Mouse (Mus musculus) CD4-positive, CD25-positive, alpha-beta regulatory T cell, adult 4 months (primary cell): ENCODE measurements at regions not wholly inside any gene's neighbourhood (a gene's known extent, or its start where the extent isn't known, plus 50 kb on each side); places are given as distances from the start of the nearest gene placed in this dataset.
A peak's percentile ranks its signal among the peaks of the same experiment; 100 is the strongest.

Experiments
- ATAC-seq: one replicate; pipeline ENCODE4 v1.8.0; 2017

- ATAC-seq: no peak
Measured at GRCm38 (mm10) chr14:25346813-25347610, 112.0 kb upstream of the Zmiz1 start.

DNA sequence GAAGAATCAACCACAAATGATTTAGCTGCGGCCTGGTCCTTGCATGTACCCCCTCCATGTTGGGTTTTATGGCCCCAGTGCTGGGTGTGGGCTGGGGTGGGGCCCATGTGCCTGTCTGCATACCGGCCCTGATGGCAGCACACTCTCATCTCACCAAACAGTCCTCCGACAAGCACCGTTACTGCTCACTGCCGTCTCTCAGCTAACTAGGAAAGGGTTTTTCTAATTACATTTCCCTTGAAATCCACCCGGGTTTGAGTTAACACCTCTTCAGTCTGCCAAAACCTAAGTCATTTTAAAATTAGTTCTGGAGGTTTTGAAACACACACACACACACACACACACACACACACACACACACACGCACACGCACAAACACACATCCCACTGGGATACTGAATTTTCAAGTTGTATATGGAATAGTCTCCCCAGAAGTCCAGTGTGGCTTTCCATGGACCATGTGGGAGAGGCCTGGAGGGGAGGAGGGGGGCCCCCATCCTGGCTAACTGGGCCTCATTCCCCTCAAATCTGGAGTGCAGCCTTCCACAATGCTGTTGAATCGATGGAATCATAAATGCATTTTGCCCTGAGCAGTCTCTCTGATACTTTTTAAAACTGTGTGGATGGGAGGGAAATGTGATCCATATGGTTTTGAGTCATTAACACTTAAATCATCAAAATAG lies 108.6 kb upstream of the Zmiz1 start:
- no peak for ATAC-seq

DNA sequence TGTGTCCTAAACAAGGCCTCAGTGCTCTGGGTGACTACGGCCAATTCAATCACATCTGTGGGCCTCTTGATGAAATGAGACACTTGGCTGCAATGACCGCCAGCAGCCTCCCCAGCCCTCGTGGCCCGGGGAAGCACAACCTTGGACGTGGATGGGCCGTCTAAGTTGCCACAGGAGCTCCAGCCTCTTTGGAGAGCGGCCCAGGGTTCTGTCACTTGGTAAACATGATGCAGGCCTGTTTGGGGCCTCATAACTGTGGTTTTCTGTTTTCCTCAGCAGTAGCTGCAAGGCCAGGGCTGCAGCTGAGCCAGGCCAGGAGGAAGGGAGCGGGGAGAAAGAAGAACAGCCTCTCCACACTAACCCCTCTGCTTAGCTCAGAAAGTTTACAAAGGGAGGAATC lies 105.2 kb upstream of the Zmiz1 start:
- ATAC-seq: no peak

- ATAC-seq: no peak
Measured at GRCm38 (mm10) chr14:25354288-25354850, 104.6 kb upstream of the Zmiz1 start.

DNA sequence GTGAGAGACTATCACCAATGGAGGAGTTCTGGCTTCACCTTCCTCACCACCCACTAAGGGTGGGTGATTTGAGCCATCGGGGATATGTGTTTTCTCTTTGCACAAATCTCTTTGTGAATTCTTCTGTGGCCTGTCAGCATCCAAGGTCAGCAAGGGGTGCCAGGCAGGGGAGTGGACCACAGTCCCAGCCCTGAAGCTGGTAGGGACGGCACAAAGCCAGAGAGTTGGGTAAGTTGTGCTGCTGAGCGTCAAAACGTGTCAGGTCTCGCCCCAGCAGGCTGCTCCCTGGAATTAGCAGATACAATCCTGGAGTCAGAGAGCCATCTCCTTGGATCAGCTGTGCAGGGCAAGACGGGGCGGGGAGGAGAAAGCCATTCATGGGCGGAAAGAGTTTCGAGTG lies 101.2 kb upstream of the Zmiz1 start:
- ATAC-seq: no peak

DNA sequence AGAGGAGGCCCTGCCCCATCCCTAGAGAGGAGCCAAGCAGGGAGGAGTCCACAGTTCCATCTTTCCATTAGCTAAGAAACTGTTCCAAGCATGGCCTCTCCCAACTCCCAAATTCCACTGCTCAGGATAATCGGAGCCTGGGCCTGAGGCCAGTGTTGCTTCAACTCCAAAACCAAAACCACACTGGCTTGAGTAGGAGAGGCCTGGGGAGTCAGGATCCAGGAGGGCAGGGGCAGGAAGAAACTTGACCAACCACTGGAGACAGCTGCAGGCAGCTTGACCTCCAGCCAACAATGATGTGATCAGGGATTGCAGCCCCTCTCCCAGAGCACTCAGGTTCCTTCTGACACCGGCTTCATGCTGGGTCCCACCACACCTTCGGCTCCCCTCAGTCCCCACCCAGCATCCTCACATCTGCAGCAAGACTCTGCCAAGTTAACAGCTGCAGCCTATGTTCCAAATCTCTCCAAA lies 99.1 kb upstream of the Zmiz1 start:
- no peak for ATAC-seq

DNA sequence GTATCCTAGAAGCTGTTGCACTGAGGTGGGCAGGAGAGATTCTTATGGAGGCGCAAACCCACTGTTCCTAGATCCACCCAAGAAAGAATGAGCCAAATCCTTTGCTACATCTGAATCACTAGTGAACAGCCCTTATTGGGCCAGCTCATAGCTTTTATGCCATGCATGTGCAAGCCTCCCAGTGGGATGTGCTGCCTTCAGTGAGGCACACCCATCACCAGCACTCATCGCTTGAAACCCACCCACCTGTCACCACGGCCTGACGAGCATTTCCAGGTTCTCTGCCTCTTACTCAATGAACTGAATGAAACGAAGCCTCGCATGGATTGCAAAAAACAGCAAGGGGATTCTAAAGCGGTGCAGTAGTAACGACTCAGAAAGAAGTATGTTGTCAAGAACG lies 98.3 kb upstream of the Zmiz1 start:
- no peak for ATAC-seq

- ATAC-seq: no peak
Measured at GRCm38 (mm10) chr14:25361129-25361528, 97.9 kb upstream of the Zmiz1 start.

DNA sequence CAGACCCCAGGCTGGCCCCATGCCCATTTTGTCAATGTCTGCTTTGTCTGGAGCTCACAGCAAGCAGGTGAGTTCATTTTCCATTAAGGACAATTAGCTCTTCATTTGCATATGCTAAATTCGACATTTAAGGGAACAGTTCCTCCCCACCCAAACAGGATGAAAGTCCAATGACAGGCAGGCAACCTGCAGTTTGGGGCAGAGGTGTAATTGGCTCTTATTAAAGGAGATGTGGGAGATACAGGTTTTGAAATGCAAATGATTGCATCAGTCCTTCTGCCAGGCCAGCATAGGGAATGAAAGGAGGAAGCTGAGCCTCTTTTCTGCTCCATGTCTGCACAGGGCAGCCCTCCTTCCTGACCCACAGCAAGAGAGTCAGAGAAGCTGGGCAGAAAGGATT lies 96.2 kb upstream of the Zmiz1 start:
- no peak for ATAC-seq

GRCm38 (mm10) chr14:25365226-25365800 lies 93.7 kb upstream of the Zmiz1 start:
- no peak for ATAC-seq

GRCm38 (mm10) chr14:25366009-25366408 lies 93.0 kb upstream of the Zmiz1 start:
- no peak for ATAC-seq

DNA sequence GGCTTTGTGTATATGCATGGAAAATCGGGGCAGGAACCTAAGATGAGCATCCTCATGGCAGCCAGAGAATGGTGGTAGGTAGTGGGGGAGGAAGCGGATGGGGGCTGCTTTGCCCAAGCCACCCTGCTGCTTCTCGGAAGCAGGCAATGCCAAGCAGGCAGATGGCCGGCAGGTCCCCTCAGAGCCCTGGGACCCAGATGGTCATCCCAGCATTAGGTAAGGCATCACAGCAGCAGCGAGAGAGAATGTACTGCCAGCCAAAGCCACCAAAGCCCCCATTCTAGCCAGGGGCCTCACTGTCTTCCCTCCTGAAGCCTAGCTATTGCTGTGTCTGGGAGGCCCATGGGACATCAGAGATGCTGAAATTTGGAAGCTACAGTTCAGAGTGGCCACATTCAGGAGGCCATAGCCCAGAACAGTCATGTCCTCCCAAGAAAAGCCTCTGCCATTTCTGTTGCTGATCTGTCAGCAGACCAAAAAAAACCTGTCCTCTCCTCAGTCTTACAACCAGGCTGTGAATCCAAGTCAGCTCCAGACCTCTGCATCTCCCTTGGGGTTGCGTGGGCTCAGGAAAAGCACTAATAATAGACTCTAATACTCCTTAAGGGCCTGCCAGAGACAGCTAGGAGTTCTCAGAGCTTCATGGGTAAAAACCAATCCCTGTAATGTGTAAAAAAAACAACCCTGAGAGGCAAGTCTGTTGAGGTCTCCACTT lies 88.5 kb upstream of the Zmiz1 start:
- no peak for ATAC-seq

DNA sequence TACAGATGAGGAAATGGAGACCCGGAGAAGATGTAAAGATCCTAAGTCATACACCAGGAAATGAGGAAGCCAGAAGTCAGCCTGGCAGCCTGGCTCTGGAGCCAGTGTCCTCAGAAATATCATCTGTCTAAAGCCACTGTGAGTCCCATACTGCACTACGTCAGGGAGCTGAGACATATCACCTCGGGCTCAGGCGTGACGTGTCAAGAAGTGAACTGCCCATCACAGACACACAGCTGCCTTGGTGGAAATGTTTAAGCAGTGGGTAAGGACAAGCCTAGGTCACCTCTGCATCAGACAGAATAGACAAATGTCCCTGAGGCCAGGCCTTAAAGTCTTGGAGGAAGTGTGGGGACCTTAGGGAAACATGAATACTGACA lies 88.0 kb upstream of the Zmiz1 start:
- no peak for ATAC-seq

DNA sequence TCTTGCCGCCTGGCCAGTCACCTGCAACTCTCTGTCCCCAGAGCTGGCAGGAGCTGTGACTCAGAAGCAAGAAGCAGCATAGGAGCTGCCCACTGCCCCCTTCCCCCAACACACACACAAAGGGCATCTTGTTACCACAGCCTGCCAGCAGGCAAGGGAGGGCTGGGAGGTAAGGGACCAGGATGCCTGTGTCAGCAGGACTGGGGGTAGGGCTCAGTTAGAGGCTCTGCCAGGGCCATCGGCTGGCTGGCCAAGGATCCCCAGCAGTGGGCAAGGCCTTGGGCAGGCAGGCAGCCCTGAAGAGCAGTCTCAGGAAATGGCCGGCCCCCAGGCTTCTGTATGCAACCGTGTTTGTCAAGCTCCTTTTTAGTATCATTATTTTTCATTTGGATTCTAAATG lies 87.3 kb upstream of the Zmiz1 start:
- ATAC-seq: no peak

GRCm38 (mm10) chr14:25372581-25372980 lies 86.4 kb upstream of the Zmiz1 start:
- ATAC-seq: no peak

- no peak for ATAC-seq
Measured at GRCm38 (mm10) chr14:25373167-25373566, 85.8 kb upstream of the Zmiz1 start.

DNA sequence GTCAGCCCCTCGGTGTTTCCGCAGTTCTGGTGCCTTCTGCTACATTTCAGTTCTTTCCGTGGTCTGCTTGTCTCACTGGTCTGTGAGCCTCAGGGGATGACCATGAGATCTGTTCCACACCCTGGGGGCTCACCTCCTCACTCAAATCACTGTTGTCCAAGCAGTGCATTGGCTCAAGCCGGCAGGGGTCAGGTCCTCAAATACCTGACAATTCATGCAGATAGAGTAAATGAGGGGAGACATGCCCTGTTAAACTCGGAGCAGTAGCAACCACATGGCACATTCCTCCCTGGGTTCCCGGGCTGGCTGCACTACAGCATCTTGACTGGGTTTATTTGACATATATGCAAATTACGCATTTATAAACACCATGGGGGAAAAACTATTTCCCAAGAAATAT lies 84.0 kb upstream of the Zmiz1 start:
- ATAC-seq: no peak

DNA sequence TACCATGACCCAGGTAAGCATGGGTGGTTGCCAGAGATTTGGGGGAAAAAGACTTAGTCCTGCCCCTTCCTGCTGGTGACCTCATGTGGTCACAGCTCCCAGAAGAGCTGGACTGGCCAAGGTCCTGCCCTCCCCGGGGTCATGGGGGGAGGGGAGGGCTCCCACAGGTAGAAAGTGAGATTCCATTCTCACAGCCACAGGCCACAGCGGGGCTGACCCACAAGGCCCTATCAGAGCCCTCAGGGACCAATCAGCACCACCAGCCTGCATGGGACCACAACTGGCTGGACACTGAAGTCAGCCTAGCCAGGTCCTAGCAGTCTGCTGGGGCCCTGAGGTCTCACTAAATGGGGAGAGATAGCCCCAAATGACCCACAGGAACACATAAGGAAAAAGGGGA lies 81.9 kb upstream of the Zmiz1 start:
- no peak for ATAC-seq

- peak; percentile 27 for ATAC-seq
Measured at GRCm38 (mm10) chr14:25377554-25377899, 81.5 kb upstream of the Zmiz1 start.

DNA sequence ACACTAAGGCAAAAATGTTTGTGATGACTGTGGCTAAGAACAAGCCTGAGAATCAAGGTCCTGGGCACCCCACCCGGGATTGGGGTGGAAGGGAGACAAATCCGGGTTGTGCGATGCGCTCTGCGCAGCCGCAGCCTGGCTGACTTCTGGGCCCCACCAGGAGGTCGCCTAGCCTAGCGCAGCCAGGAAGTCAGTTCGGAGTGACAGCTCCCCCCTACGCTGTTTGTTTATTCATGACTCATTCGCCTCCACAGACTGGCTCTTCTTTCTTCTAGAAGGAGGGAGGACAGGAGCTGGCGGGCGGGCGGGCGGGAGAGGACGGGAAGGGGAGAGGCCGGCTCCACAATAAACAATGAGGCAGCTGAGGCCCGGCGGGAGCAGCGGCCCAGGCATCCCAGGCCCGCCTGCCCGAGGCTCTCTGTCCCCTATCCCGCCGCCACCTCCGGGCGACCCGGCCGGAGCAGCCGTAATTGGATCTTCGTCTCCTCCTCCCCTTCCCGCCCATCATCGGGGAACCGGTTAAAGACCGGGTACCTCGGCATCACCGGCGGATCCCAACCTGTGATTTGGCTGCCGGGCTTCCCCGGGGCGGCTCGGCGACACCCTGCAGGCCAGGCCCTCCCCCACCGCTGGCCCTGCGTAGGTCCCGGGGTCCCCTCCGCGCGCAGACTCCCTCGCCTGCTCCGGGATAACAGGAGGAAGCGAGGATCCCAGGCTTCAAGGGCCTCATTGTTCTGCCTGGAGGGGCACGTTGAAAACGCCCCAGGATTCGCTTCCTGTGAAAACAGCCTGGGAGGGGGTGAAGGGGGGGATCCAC lies 80.9 kb upstream of the Zmiz1 start:
- peak; percentile 93 for ATAC-seq

GRCm38 (mm10) chr14:25378717-25379224 lies 80.2 kb upstream of the Zmiz1 start:
- ATAC-seq: peak; percentile 40
